Mouse (Mus musculus) hindbrain, embryonic 11.5 days (tissue): ENCODE data around the gene Ythdf2. TPM values are rescaled to one million over a fixed set of nuclear protein-coding genes. Genes with fewer than 3 reads are reported as not detected.
"Not testable (repeated sequence)": the region's sequence is repeated elsewhere in the genome, so short reads cannot be mapped to it uniquely, and the experiment has no call there.

Source experiments
- ATAC-seq: fragments of 200-750 bp; cut with Nextera tagmentation; 2 replicates; pipeline ENCODE4 v1.8.0; 2017; ENCODE audit warnings: mild to moderate bottlenecking, moderate TSS enrichment, moderate library complexity; ENCODE audit not compliant: low FRiP score
- DNase-seq: peaks from one replicate; pipeline ENCODE4 v3.0.0-alpha.2; 2015; ENCODE audit warnings: low spot score
- H3K27ac ChIP-seq: fragments of 300-500 bp; sonication (generic); 2 replicates; pipeline ENCODE4 v1.5.1; 2014; ENCODE audit warnings: mild to moderate bottlenecking, low read depth, low read length
- H3K27me3 ChIP-seq: fragments of 300-500 bp; sonication (generic); 2 replicates; pipeline ENCODE4 v1.6.1; 2014; ENCODE audit warnings: mild to moderate bottlenecking, low read length, moderate library complexity, mixed read lengths; ENCODE audit not compliant: control insufficient read depth, insufficient read depth
- H3K36me3 ChIP-seq: fragments of 300-500 bp; sonication (generic); 2 replicates; pipeline ENCODE4 v1.6.1; 2014; ENCODE audit warnings: mild to moderate bottlenecking, low read length, moderate library complexity, mixed read lengths; ENCODE audit not compliant: control insufficient read depth, insufficient read depth
- H3K4me1 ChIP-seq: fragments of 300-500 bp; sonication (generic); replicated peaks from 2 replicates; pipeline ENCODE4 v1.6.1; 2014; ENCODE audit warnings: low read length, mixed read lengths; ENCODE audit not compliant: control insufficient read depth, insufficient read depth
- H3K4me2 ChIP-seq: fragments of 300-500 bp; sonication (generic); replicated peaks from 2 replicates; pipeline ENCODE4 v1.6.1; 2014; ENCODE audit warnings: mild to moderate bottlenecking, low read depth, low read length
- H3K4me3 ChIP-seq: fragments of 300-500 bp; sonication (generic); 2 replicates; pipeline ENCODE4 v1.5.1; 2014; ENCODE audit warnings: low read depth, low read length
- H3K9ac ChIP-seq: fragments of 300-500 bp; sonication (generic); 2 replicates; pipeline ENCODE4 v1.6.1; 2014; ENCODE audit warnings: low read depth, low read length
- H3K9me3 ChIP-seq: fragments of 300-500 bp; sonication (generic); 2 replicates; pipeline ENCODE4 v1.6.1; 2016; ENCODE audit warnings: low read length; ENCODE audit not compliant: control insufficient read depth
- WGBS: fragments of 180-500 bp; shearing (Covaris S2); extraction: QIAGEN DNeasy Blood & Tissue Kit; methylation state at CpG from one replicate; pipeline ENCODE4 v1.1.7; 2014; 5-methylcytosine and 5-hydroxymethylcytosine counted together
- polyA plus RNA-seq: library from polyadenylated mRNA; unstranded; fragments of >200 nt; fragmentation: Nextera tagmentation; extraction: Ambion mirVana; gene quantifications from 2 replicates; pipeline ENCODE4 v1.2.1, GENCODE M21; 2014

The Ythdf2 gene
- polyA plus RNA-seq, 1 experiment from 2014 or later: 161 TPM

DNA sequence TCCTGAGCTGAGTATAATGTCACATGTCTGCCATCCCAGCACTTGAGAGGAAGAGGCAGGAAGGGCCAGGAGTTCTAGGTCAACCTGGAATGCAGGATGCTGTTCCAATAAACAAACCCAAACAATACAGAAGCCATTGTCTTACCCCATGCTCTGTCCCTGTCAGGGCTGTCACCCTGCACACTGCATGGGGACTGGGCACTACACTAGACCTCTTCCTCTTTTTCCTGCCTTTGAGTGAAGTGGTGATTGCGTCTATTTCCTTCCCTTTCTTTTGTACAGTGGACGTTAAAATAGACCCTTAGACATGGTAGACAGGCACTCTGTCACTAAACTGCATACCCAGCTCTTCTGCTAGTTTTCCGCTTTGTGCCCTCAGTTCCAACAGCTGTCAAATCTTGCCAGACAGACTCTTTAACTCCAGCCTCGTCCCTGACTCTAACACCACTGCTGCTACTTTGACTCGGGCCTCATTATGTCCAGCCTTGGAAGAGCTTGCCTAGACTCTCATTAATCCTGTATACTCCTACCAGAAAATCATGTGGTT is 35.4 kb upstream of the Ythdf2 start:
- Histone ChIP-seq H3K9ac (no peak overlapping the region), H3K27ac (no peak overlapping the region), H3K27me3 (no peaks in the 10 kb centered on the region), H3K36me3 (0 out of 2 replicates have a peak, but pooled peaks cover 2% of the 10 kb centered on the region), H3K4me1 (no peaks in the 10 kb centered on the region), H3K4me3 (no peak overlapping the region), H3K9me3 (no peaks in the 10 kb centered on the region), H3K4me2 (no peak overlapping the region)
- no peak for DNase-seq
- no peak for ATAC-seq
- 96% methylated on average over 5 of the region's 5 CpGs for WGBS

DNA sequence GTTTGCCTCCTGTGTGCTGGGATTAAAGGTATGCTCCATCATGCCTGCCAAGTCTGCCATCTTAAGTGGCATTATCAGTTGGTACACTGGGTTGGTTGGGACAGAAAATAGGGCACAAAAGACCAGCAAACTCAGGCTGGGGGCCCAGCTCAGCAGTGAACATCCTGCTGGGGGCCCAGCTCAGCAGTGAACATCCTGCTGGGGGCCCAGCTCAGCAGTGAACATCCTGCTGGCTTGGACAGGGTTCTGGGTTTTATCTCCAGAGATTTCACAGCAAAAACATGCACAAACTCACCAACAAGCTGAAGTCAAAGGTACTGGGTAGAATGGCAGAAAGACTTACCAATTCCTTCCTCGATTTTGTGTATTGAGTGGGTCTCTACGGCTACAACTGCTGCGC is 33.5 kb upstream of the Ythdf2 start:
- no peak for DNase-seq
- Histone ChIP-seq H3K27me3 (no peaks in the 10 kb centered on the region), H3K36me3 (peaks cover 4% of the 10 kb centered on the region; the same call in 1 of the 2 replicates), H3K9me3 (no peaks in the 10 kb centered on the region), H3K4me1 (no peaks in the 10 kb centered on the region), H3K9ac (no peak overlapping the region), H3K27ac (no peak overlapping the region), H3K4me3 (no peak overlapping the region), H3K4me2 (no peak overlapping the region)
- WGBS: over 99% methylated on average over 3 of the region's 3 CpGs
- ATAC-seq: no peak

- no peaks in the 10 kb centered on the region for H3K9me3 ChIP-seq
- H3K4me2 ChIP-seq: no peak overlapping the region
- no peak overlapping the region for H3K9ac ChIP-seq
- WGBS: 93% methylated on average over 3 of the region's 3 CpGs
- no peaks in the 10 kb centered on the region for H3K4me1 ChIP-seq
- H3K27me3 ChIP-seq: no peaks in the 10 kb centered on the region
- H3K27ac ChIP-seq: no peak overlapping the region
- DNase-seq (no peak), ATAC-seq (no peak)
- no peak overlapping the region for H3K4me3 ChIP-seq
- H3K36me3 ChIP-seq: peaks cover 5% of the 10 kb centered on the region
Observed at GRCm38 (mm10) chr4:132241208-132241607, 29.1 kb upstream of the Ythdf2 start.

- Histone ChIP-seq H3K4me3 (no peak overlapping the region), H3K27me3 (no peaks in the 10 kb centered on the region), H3K36me3 (peaks cover 5% of the 10 kb centered on the region), H3K4me1 (no peaks in the 10 kb centered on the region), H3K4me2 (no peak overlapping the region), H3K9me3 (no peaks in the 10 kb centered on the region), H3K27ac (no peak overlapping the region), H3K9ac (no peak overlapping the region)
- 92% methylated on average over 3 of the region's 3 CpGs for WGBS
- no peak for DNase-seq
- no peak for ATAC-seq
Observed at GRCm38 (mm10) chr4:132240367-132240766, 28.3 kb upstream of the Ythdf2 start.

DNA sequence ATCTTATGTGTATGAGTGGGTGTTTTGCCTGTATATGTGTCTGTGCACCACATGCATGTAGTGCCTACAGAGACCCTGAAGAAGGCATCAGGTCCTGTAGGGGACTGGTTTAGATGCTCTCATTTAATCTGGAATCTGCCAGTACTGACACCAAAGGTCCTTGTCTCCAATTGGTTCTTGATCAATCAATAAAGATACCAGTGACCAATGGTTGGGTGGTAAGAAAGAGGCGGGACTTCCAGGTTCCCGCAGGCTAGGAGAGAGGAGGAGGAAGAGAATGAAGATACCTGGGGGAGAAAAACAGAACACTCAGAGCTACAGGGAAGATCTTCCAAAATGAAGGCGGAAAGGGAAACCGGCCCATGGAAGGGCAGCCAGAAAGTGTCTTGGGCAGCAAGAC is 26.3 kb upstream of the Ythdf2 start:
- no peak overlapping the region for H3K4me3 ChIP-seq
- DNase-seq (no peak), ATAC-seq (no peak)
- H3K4me1 ChIP-seq: no peaks in the 10 kb centered on the region
- 87% methylated on average over 4 of the region's 4 CpGs for WGBS
- H3K36me3 ChIP-seq: peaks cover 5% of the 10 kb centered on the region
- H3K4me2 ChIP-seq: no peak overlapping the region
- no peak overlapping the region for H3K9ac ChIP-seq
- no peak overlapping the region for H3K27ac ChIP-seq
- H3K9me3 ChIP-seq: no peaks in the 10 kb centered on the region
- no peaks in the 10 kb centered on the region for H3K27me3 ChIP-seq

- H3K4me1 ChIP-seq: no peaks in the 10 kb centered on the region
- no peak overlapping the region for H3K9ac ChIP-seq
- H3K27me3 ChIP-seq: no peaks in the 10 kb centered on the region
- peaks cover 6% of the 10 kb centered on the region; the same call in 1 of the 2 replicates for H3K36me3 ChIP-seq
- no peak for DNase-seq
- no peak overlapping the region for H3K27ac ChIP-seq
- H3K4me3 ChIP-seq: no peak overlapping the region
- 93% methylated on average over 8 of the region's 8 CpGs for WGBS
- no peak for ATAC-seq
- no peak overlapping the region for H3K4me2 ChIP-seq
- H3K9me3 ChIP-seq: no peaks in the 10 kb centered on the region
Observed at GRCm38 (mm10) chr4:132234710-132235109, 22.6 kb upstream of the Ythdf2 start.

DNA sequence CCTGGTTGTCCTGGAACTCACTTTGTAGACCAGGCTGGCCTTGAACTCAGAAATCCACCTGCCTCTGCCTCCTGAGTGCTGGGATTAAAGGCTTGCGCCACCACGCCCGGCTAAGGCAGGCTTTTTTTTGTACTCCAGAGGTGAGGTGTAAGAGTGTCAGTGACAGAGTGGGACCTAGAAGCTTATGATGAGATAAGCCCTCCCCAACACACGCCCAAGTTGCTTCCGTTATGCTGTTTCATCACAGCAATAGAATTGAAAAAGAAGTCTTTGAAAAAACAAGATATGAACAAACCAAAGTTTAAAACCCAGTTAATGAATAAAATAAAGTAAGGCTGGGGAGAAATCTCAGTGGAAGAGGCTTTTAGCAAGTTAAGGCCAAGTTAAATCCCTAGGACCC is 18.3 kb upstream of the Ythdf2 start:
- H3K27me3 ChIP-seq: no peaks in the 10 kb centered on the region
- no peaks in the 10 kb centered on the region for H3K9me3 ChIP-seq
- DNase-seq (no peak), ATAC-seq (no peak)
- peaks cover 13% of the 10 kb centered on the region; the same call in 1 of the 2 replicates for H3K36me3 ChIP-seq
- WGBS: 96% methylated on average over 5 of the region's 5 CpGs
- H3K4me1 ChIP-seq: no peaks in the 10 kb centered on the region
- H3K4me2 ChIP-seq: no peak overlapping the region
- H3K9ac ChIP-seq: no peak overlapping the region
- H3K4me3 ChIP-seq: no peak overlapping the region
- no peak overlapping the region for H3K27ac ChIP-seq

DNA sequence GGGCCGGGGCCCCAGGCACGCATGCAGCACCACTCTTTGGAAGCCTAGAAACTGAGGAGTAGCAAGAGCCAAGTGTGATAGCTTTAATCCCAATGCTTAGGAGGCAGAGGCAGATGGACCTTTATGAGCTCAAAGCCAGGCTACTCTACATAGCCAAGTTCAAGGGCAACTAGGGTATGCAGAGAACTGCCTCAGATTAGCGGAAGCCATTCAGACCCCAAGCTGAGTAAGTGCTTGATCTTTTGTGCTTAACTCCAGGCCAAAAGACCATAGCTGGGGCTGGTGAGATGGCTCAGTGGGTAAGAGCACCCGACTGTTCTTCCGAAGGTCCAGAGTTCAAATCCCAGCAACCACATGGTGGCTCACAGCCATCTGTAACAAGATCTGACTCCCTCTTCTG is 9.9 kb upstream of the Ythdf2 start:
- H3K4me3 ChIP-seq, H3K27ac ChIP-seq, H3K4me2 ChIP-seq, DNase-seq, ATAC-seq, H3K27me3 ChIP-seq, H3K9ac ChIP-seq, H3K9me3 ChIP-seq, H3K4me1 ChIP-seq, H3K36me3 ChIP-seq: not testable (repeated sequence)
- WGBS: 92% methylated on average over 5 of the region's 5 CpGs

DNA sequence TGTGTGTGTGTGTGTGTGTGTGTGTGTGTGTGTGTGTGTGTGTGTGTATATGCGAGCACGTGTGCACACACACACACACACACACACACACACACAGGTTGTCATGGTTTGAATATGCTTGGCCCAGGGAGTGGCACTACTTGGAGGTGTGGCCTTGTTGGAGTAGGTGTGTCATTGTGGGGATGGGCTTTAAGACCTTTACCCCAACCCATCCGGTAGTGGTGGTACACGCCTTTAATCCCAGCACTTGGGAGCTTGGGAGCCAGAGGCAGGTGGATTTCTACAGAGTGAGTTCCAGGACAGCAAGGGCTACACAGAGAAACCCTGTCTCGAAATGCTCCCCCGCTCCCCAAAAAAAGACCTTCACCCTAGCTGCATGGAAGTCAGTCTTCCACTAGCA is 6.3 kb upstream of the Ythdf2 start:
- H3K27me3 ChIP-seq, H3K4me3 ChIP-seq, H3K9ac ChIP-seq, H3K4me2 ChIP-seq, ATAC-seq, H3K36me3 ChIP-seq, H3K27ac ChIP-seq, DNase-seq, H3K4me1 ChIP-seq, H3K9me3 ChIP-seq: not testable (repeated sequence)
- WGBS: 75% methylated on average over 4 of the region's 6 CpGs
